Mouse (Mus musculus) testis, adult 2 months (tissue): ENCODE measurements around the gene Ecm2. TPM values are rescaled to one million over a fixed set of nuclear protein-coding genes. Genes with fewer than 3 reads are reported as not detected.

Experiments used
- H3K27ac ChIP-seq: fragments of 200-500 bp; 2 replicates; pipeline ENCODE4 v1.5.1; 2012; ENCODE audit warnings: low read depth, low read length; ENCODE audit not compliant: control insufficient read depth, insufficient read depth
- H3K27me3 ChIP-seq: fragments of 200-500 bp; 2 replicates; pipeline ENCODE4 v1.6.1; 2012; ENCODE audit warnings: mild to moderate bottlenecking, low read length, moderate library complexity; ENCODE audit not compliant: control insufficient read depth, insufficient read depth
- H3K36me3 ChIP-seq: fragments of 200-500 bp; 2 replicates; pipeline ENCODE4 v1.6.1; 2012; ENCODE audit warnings: mild to moderate bottlenecking, low read length; ENCODE audit not compliant: control insufficient read depth, insufficient read depth
- H3K4me1 ChIP-seq: fragments of 200-500 bp; 2 replicates; pipeline ENCODE4 v1.6.1; 2012; ENCODE audit warnings: low read length; ENCODE audit not compliant: control insufficient read depth, insufficient read depth
- H3K4me3 ChIP-seq: fragments of 200-500 bp; 2 replicates; pipeline ENCODE4 v1.5.1; 2012; ENCODE audit warnings: low read depth, mild to moderate bottlenecking, low read length, moderate library complexity, mixed read lengths; ENCODE audit not compliant: control insufficient read depth
- CTCF ChIP-seq: fragments of 200-500 bp; IDR thresholded peaks from 2 replicates; pipeline ENCODE4 v1.5.1; 2012; ENCODE audit warnings: low read depth, mild to moderate bottlenecking, inconsistent platforms, low read length, moderate library complexity; ENCODE audit not compliant: control insufficient read depth, insufficient read depth, insufficient replicate concordance
- POLR2A ChIP-seq: fragments of 200-500 bp; IDR thresholded peaks from 2 replicates; pipeline ENCODE4 v1.6.1; 2012; ENCODE audit warnings: low read depth, mild to moderate bottlenecking, inconsistent platforms, low read length, moderate library complexity; ENCODE audit not compliant: control insufficient read depth
- polyA plus RNA-seq: library from polyadenylated mRNA; depleted of rRNA; stranded (reverse); fragments of >200 nt; gene quantifications from 2 replicates; pipeline ENCODE4 v1.2.3, GENCODE M21; 2012

Gene Ecm2
- polyA plus RNA-seq, 1 experiment: 0.96 TPM

DNA sequence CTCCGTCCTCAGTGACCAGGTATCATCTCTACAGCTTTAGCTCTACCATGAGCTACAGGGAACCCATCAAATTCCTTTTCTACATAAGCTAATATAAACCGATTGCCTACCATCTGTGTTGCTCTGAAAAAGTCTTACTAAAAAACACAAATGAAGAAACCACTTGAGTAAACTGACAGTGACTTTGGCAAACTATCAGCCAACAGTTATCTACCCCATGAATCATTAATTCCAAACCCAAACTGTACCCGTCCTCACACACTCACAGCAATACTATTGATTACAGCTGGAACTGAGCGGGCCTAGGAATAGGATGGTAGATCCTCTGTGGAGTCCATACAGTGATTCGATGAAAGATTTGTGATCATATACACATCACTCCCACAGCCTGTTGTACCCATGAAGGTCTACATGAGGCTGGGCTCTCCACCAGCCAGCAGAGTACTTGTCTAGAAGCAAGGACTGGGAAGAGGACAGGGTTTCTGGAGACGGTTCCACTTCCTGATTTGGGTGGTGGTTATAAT lies 25.7 kb upstream of the Ecm2 start:
- H3K36me3 ChIP-seq: no peaks in the 10 kb centered on the region
- no peaks in the 10 kb centered on the region for H3K27me3 ChIP-seq
- no peaks in the 10 kb centered on the region for H3K4me1 ChIP-seq
- no peak for TF ChIP-seq CTCF
- no peak for TF ChIP-seq POLR2A
- H3K4me3 ChIP-seq: no peak overlapping the region
- H3K27ac ChIP-seq: peak overlapping the region; percentile 54

DNA sequence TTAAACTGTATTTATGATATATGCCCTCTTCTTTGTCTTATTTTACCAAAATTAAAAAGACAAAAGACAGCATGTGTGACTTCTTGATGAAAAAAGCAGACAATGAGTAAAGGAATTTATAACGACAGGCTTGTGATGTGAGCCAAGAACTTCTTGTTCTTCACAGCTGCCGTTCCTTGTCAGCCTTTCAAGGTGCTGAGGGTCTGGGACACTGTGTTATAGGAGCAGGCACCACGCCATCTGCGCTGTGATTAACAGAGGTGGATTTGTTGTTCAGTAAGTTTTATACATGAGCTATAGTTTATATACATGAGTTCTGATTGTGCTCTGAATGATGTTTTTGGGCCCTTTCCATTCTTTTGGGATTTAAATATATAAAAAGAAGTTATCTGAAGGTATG lies 25.2 kb upstream of the Ecm2 start:
- H3K27ac ChIP-seq: peak overlapping the region; percentile 54; the same call in 1 of the 2 replicates
- H3K4me1 ChIP-seq: no peaks in the 10 kb centered on the region
- TF ChIP-seq CTCF (no peak), POLR2A (no peak)
- no peaks in the 10 kb centered on the region for H3K36me3 ChIP-seq
- no peak overlapping the region for H3K4me3 ChIP-seq
- no peaks in the 10 kb centered on the region for H3K27me3 ChIP-seq

DNA sequence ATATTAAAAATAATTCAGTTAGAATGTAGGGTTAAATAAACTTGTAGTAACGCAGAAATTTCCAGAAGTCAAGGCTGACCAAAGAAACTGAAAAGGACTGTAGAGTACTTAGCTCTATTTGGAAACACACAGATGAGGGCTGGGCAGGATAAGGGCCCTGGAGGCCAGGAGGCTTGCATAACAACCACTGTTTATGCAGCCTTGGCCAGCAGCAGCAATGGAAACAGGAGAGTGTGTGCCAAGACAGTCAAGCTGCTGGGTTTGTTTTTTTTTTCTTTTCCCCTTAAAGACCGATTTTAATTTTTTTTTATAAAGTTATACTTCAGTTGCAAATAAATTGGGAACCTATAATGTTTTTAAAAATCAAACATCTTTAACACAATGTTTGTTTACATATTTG lies 24.6 kb upstream of the Ecm2 start:
- TF ChIP-seq POLR2A (no peak), CTCF (no peak)
- Histone ChIP-seq H3K27me3 (no peaks in the 10 kb centered on the region), H3K27ac (no peak overlapping the region), H3K4me3 (no peak overlapping the region), H3K36me3 (no peaks in the 10 kb centered on the region), H3K4me1 (no peaks in the 10 kb centered on the region)

- TF ChIP-seq POLR2A (no peak), CTCF (no peak)
- H3K27me3 ChIP-seq: no peaks in the 10 kb centered on the region
- no peaks in the 10 kb centered on the region for H3K36me3 ChIP-seq
- H3K4me1 ChIP-seq: no peaks in the 10 kb centered on the region
- peak overlapping the region; percentile 83 for H3K27ac ChIP-seq
- H3K4me3 ChIP-seq: no peak overlapping the region
These were observed 24.1 kb upstream of the Ecm2 start for GRCm38 (mm10) chr13:49480551-49480950.

DNA sequence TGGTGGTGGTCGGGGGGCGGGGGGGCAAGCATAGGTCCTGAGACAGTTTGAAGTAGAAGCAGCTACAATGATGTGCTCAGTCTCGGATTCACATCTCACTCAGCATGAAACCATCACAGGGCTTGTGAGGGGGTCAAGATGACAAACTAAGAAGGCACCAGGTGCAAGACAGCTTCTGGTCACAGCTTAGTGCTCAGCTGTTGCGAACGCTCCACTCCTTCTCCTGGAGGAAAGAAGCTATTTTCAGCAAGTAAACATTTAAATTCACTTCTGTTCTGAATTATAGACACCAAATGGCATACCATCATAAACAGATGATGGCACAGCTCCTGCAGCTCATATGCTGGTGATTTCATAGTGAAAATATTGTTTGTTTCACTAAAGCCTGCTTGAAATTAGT lies 19.2 kb upstream of the Ecm2 start:
- Histone ChIP-seq H3K4me3 (no peak overlapping the region), H3K27ac (no peak overlapping the region), H3K36me3 (no peaks in the 10 kb centered on the region), H3K27me3 (no peaks in the 10 kb centered on the region), H3K4me1 (no peaks in the 10 kb centered on the region)
- TF ChIP-seq POLR2A (no peak), CTCF (no peak)

GRCm38 (mm10) chr13:49492376-49493368 lies 11.9 kb upstream of the Ecm2 start, which contains the start of gene Tes3-ps:
Gene Tes3-ps, plus strand, starts transcription at chr13:49493318.
- no peaks in the 10 kb centered on the region for H3K36me3 ChIP-seq
- H3K4me3 ChIP-seq: no peak within 1 kb of the TSS
- no peaks in the 10 kb centered on the region for H3K27me3 ChIP-seq
- no peak within 1 kb of the TSS for H3K27ac ChIP-seq
- TF ChIP-seq POLR2A (no peak), CTCF (no peak)
- no peaks in the 10 kb centered on the region for H3K4me1 ChIP-seq

DNA sequence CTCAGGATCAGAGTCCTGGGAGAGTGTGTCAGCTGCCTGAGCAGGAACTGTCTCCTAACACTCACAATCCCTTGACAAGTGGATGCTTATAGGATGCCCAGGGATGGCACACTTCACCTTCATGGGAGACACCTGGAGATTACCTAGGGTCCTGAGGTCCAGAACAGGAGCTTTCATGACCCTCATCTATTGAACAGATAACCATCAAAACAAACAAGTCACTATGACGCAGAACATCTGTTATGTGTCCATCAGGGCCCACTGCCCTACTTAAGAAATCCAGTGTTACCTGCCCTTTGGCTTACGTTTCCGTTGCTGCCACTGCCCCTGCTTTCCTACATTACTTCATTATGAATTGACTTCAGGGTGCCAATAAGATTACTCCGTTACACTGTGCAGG lies 1.2 kb downstream of the Ecm2 start:
- H3K4me1 ChIP-seq: no peaks in the 10 kb centered on the region
- H3K36me3 ChIP-seq: no peaks in the 10 kb centered on the region
- H3K27me3 ChIP-seq: no peaks in the 10 kb centered on the region
- H3K27ac ChIP-seq: peak overlapping the region; percentile 73
- H3K4me3 ChIP-seq: no peak overlapping the region
- TF ChIP-seq POLR2A: no peak
- no peak for TF ChIP-seq CTCF
